Mouse (Mus musculus) midbrain, embryonic 16.5 days (tissue): ENCODE results near the gene 4930562C15Rik. TPM values are rescaled to one million over a fixed set of nuclear protein-coding genes. Genes with fewer than 3 reads are reported as not detected.
A peak's percentile ranks its signal among the peaks of the same experiment; 100 is the strongest.
"Not testable (repeated sequence)": the region's sequence is repeated elsewhere in the genome, so short reads cannot be mapped to it uniquely, and the experiment has no call there.

Experiments
- ATAC-seq: fragments of 200-750 bp; cut with Nextera tagmentation; 2 replicates; pipeline ENCODE4 v1.8.0; 2017; ENCODE audit warnings: moderate TSS enrichment
- H3K27ac ChIP-seq: fragments of 300-500 bp; sonication (generic); 2 replicates; pipeline ENCODE4 v1.5.1; 2014; ENCODE audit warnings: mild to moderate bottlenecking, low read length, mixed read lengths
- H3K27me3 ChIP-seq: fragments of 300-500 bp; sonication (generic); 2 replicates; pipeline ENCODE4 v1.6.1; 2014; ENCODE audit warnings: low read depth, low read length, mixed read lengths; ENCODE audit not compliant: control insufficient read depth, insufficient read depth
- H3K36me3 ChIP-seq: fragments of 300-500 bp; sonication (generic); 2 replicates; pipeline ENCODE4 v1.6.1; 2014; ENCODE audit warnings: mild to moderate bottlenecking, low read length, moderate library complexity, mixed read lengths; ENCODE audit not compliant: control insufficient read depth, insufficient read depth
- H3K4me1 ChIP-seq: fragments of 300-500 bp; sonication (generic); 2 replicates; pipeline ENCODE4 v1.6.1; 2014; ENCODE audit warnings: mild to moderate bottlenecking, low read length, mixed read lengths; ENCODE audit not compliant: control insufficient read depth, insufficient read depth
- H3K4me2 ChIP-seq: fragments of 300-500 bp; sonication (generic); 2 replicates; pipeline ENCODE4 v1.6.1; 2014; ENCODE audit warnings: mild to moderate bottlenecking, low read length, mixed read lengths
- H3K4me3 ChIP-seq: fragments of 300-500 bp; sonication (generic); 2 replicates; pipeline ENCODE4 v1.5.1; 2014; ENCODE audit warnings: low read depth, mild to moderate bottlenecking, low read length, moderate library complexity, mixed read lengths
- H3K9ac ChIP-seq: fragments of 300-500 bp; sonication (generic); 2 replicates; pipeline ENCODE4 v1.6.1; 2014; ENCODE audit warnings: low read depth, low read length, mixed read lengths
- H3K9me3 ChIP-seq: fragments of 300-500 bp; sonication (generic); replicated peaks from 2 replicates; pipeline ENCODE4 v1.6.1; 2014; ENCODE audit warnings: mild to moderate bottlenecking, low read length, mixed read lengths; ENCODE audit not compliant: control insufficient read depth, poor library complexity, severe bottlenecking
- WGBS: fragments of 180-500 bp; shearing (Covaris S2); extraction: QIAGEN DNeasy Blood & Tissue Kit; methylation state at CpG from one replicate; pipeline ENCODE4 v1.1.7; 2014; 5-methylcytosine and 5-hydroxymethylcytosine counted together
- polyA plus RNA-seq: library from polyadenylated mRNA; unstranded; fragments of >200 nt; fragmentation: Nextera tagmentation; extraction: Ambion mirVana; gene quantifications from 2 replicates; pipeline ENCODE4 v1.2.1, GENCODE M21; 2015

Gene 4930562C15Rik
- 0.26 and 0.36 TPM in 2 replicates for polyA plus RNA-seq

DNA sequence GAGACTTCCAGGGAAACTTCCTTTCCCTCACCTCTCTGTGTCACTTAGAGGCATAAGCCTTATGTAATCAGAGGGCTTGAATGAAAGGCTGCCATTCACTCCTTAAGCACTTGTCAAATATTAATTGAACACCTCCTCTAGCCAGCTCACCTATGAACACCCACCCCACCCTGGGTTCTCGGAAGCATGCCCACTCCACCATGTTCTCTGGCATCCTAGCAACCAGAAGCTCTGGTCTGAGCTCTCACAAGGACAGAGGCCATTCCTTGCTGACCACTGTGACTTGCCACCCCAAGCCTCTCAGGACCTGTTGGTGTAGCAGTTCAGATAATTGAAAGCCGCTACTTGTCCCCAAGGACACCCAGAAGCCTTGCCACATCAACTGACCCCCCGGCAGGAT lies at the start of gene 4930562C15Rik:
Gene 4930562C15Rik (plus strand): TSS at position 226 of the 400 bp plus-strand sequence.
- Histone ChIP-seq H3K4me3 (no peak within 1 kb of the TSS), H3K4me2 (no peak within 1 kb of the TSS), H3K27me3 (no peaks in the 10 kb centered on the region), H3K4me1 (no peaks in the 10 kb centered on the region), H3K9me3 (no peaks in the 10 kb centered on the region), H3K27ac (no peak within 1 kb of the TSS), H3K9ac (no peak within 1 kb of the TSS), H3K36me3 (no peaks in the 10 kb centered on the region)
- 88% methylated on average over 3 of the region's 3 CpGs for WGBS
- ATAC-seq, result no peak

- no peak for ATAC-seq
- Histone ChIP-seq H3K4me2 (no peak overlapping the region), H3K27ac (no peak overlapping the region), H3K4me3 (no peak overlapping the region), H3K9ac (no peak overlapping the region), H3K36me3 (peaks cover 2% of the 10 kb centered on the region; the same call in 1 of the 2 replicates), H3K9me3 (no peaks in the 10 kb centered on the region), H3K27me3 (no peaks in the 10 kb centered on the region), H3K4me1 (peaks cover 34% of the 10 kb centered on the region)
- WGBS, result 28% methylated on average over 4 of the region's 4 CpGs
Measured at GRCm38 (mm10) chr16:4785706-4786105, 49.5 kb upstream of the 4930562C15Rik start.

DNA sequence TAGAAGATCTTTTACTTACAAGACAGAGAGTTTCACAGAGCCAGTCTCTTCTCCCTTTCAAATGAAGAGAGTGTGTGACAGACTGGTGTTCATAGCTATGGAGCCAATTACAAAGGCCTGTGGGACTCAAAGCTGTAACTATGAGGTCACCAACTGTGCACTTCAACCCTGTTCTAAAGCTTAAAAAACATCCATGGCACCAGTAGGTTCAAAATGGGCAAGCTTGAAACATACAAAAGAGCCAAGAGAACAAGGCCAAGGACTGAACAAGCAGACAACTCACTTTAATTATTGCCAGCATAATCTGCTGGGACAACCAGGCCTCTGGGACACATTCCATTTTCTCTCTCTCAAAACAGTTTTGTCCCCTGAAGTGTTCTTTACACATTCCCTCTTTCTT lies 47.0 kb upstream of the 4930562C15Rik start:
- H3K36me3 ChIP-seq, result no peaks in the 10 kb centered on the region
- no peak overlapping the region for H3K4me3 ChIP-seq
- H3K9me3 ChIP-seq, result no peaks in the 10 kb centered on the region
- no peak overlapping the region for H3K9ac ChIP-seq
- ATAC-seq, result no peak
- no peak overlapping the region for H3K27ac ChIP-seq
- no peaks in the 10 kb centered on the region for H3K27me3 ChIP-seq
- peak overlapping the region; percentile 94 for H3K4me2 ChIP-seq
- H3K4me1 ChIP-seq, result peaks cover 32% of the 10 kb centered on the region

DNA sequence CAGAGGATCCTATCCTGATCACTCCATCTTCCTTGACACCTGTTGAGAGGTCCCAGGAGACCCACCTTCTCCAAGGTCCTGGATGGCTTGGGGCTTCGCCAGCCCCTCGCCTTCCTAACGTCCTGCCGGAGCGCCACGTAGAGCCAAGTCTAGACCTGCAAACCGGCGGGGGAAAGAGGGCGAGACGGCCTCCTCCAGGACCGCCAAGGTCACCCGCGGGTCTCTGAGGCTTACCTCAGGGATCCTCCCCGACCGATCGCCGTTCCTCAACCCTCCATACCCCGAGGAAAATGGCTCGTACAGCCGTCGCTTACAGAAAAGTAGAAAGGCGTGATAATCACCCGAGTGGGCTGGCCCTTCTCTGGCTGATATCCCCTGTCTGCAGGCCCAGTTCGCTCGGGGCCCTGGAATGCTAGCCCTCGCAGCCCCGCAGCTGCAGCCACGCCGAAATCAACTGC lies 45.9 kb upstream of the 4930562C15Rik start:
- ATAC-seq, result peak; percentile 68
- H3K4me1 ChIP-seq, result peaks cover 32% of the 10 kb centered on the region
- WGBS, result under 1% methylated on average over 29 of the region's 29 CpGs

GRCm38 (mm10) chr16:4789810-4790559 lies 45.2 kb upstream of the 4930562C15Rik start, which contains the start of gene Cdip1:
Gene Cdip1 (minus strand): TSS chr16:4790292.
- H3K9me3 ChIP-seq, result no peaks in the 10 kb centered on the region
- H3K27me3 ChIP-seq, result no peaks in the 10 kb centered on the region
- peak within 1 kb of the TSS; percentile 94 for H3K4me2 ChIP-seq
- peaks cover 32% of the 10 kb centered on the region for H3K4me1 ChIP-seq
- peak within 1 kb of the TSS; percentile 99 for H3K27ac ChIP-seq
- under 1% methylated on average over 50 of the region's 51 CpGs for WGBS
- no peaks in the 10 kb centered on the region for H3K36me3 ChIP-seq
- H3K4me3 ChIP-seq, result peak within 1 kb of the TSS; percentile 69
- peak within 1 kb of the TSS; percentile 91 for H3K9ac ChIP-seq
- peak; percentile 99 for ATAC-seq

More for the DNA sequence above, 45.9 kb upstream of the 4930562C15Rik start:
- Histone ChIP-seq H3K9ac (peak overlapping the region; percentile 91), H3K4me3 (peak overlapping the region; percentile 69), H3K36me3 (no peaks in the 10 kb centered on the region), H3K4me2 (peak overlapping the region; percentile 94), H3K27me3 (no peaks in the 10 kb centered on the region), H3K27ac (peak overlapping the region; percentile 99), H3K9me3 (no peaks in the 10 kb centered on the region)

- no peaks in the 10 kb centered on the region for H3K27me3 ChIP-seq
- peaks cover 28% of the 10 kb centered on the region for H3K4me1 ChIP-seq
- H3K9ac ChIP-seq, result no peak overlapping the region
- H3K4me2 ChIP-seq, result no peak overlapping the region
- no peak overlapping the region for H3K4me3 ChIP-seq
- H3K27ac ChIP-seq, result no peak overlapping the region
- no peaks in the 10 kb centered on the region for H3K9me3 ChIP-seq
- ATAC-seq, result no peak
- H3K36me3 ChIP-seq, result no peaks in the 10 kb centered on the region
- WGBS, result 71% methylated on average over 2 of the region's 2 CpGs
Measured at GRCm38 (mm10) chr16:4791332-4791731, 43.9 kb upstream of the 4930562C15Rik start.

DNA sequence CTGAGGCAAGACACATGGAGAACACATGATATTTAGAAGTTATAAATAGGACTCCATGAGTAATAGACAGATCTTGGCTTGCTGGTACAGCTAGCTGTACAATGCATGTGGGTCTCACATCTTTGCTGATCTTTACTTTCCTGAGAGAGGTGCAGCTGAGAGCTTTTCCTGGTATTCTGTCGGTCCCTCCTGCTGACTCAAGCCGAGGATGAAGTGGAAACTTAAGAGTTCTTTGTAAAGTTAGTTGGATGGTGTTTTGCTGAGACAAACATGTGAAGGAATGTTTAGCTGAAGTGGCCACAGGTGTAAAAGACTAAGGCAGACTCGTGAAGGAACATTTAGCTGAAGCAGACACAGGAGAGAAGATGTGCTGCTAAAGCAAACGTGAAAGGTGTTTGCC lies 38.6 kb upstream of the 4930562C15Rik start:
- WGBS, result 70% methylated on average over 4 of the region's 4 CpGs
- no peaks in the 10 kb centered on the region for H3K27me3 ChIP-seq

GRCm38 (mm10) chr16:4818349-4818748 lies 16.9 kb upstream of the 4930562C15Rik start:
- no peak overlapping the region for H3K9ac ChIP-seq
- no peak for ATAC-seq
- H3K4me2 ChIP-seq, result no peak overlapping the region
- no peaks in the 10 kb centered on the region for H3K4me1 ChIP-seq
- H3K9me3 ChIP-seq, result no peaks in the 10 kb centered on the region
- no peaks in the 10 kb centered on the region for H3K36me3 ChIP-seq
- no peak overlapping the region for H3K4me3 ChIP-seq
- H3K27me3 ChIP-seq, result no peaks in the 10 kb centered on the region
- 79% methylated on average over 3 of the region's 3 CpGs for WGBS
- no peak overlapping the region for H3K27ac ChIP-seq

More for the DNA sequence above, 38.6 kb upstream of the 4930562C15Rik start:
- H3K9me3 ChIP-seq, result no peaks in the 10 kb centered on the region
- no peak overlapping the region for H3K4me3 ChIP-seq
- no peak overlapping the region for H3K9ac ChIP-seq
- no peak for ATAC-seq
- H3K4me1 ChIP-seq, result no peaks in the 10 kb centered on the region
- no peaks in the 10 kb centered on the region for H3K36me3 ChIP-seq
- H3K4me2 ChIP-seq, result no peak overlapping the region
- H3K27ac ChIP-seq, result no peak overlapping the region

DNA sequence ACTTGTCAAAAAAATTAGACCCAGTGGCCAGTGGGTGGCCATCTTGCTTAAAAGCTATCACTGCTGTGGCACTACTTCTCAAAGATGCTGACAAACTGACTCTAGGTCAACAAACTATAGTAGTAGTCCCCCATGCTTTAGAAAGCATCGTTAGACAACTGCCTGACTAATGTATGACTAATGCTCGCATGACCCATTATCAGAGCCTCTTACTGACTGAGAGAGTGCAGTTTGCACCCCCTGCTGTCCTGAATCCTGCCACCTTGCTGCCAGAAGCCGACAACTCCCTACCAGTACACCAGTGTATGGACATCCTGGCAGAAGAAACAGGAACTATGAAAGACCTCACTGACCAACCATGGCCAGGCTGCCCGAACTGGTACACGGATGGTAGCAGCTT lies 10.8 kb upstream of the 4930562C15Rik start:
- not testable (repeated sequence) for H3K36me3 ChIP-seq, H3K9me3 ChIP-seq, H3K4me3 ChIP-seq, H3K4me2 ChIP-seq, H3K27me3 ChIP-seq, ATAC-seq, H3K9ac ChIP-seq, H3K27ac ChIP-seq, H3K4me1 ChIP-seq
- 83% methylated on average over 5 of the region's 5 CpGs for WGBS
